Mouse (Mus musculus) liver, adult 2 months (tissue): Measurements from ENCODE around the gene Sos2.

Source experiments
- CTCF ChIP-seq: fragments of 200-500 bp; IDR thresholded peaks from 2 replicates; pipeline ENCODE4 v1.5.1; 2011; ENCODE audit warnings: low read depth, low read length, control low read depth
- POLR2A ChIP-seq: fragments of 200-500 bp; IDR thresholded peaks from 2 replicates; pipeline ENCODE4 v1.6.1; 2011; ENCODE audit warnings: low read length, control low read depth; ENCODE audit not compliant: insufficient read depth; ENCODE audit errors: extremely low read depth

GRCm38 (mm10) chr12:69649511-69649910 is 32.1 kb downstream of the Sos2 start:
- no peak for TF ChIP-seq CTCF
- TF ChIP-seq POLR2A: no peak
